Mouse (Mus musculus): ENCODE data around the gene Hdgf.
A peak's percentile ranks its signal among the peaks of the same experiment; 100 is the strongest.
"Not testable (repeated sequence)": the region's sequence is repeated elsewhere in the genome, so short reads cannot be mapped to it uniquely, and the experiment has no call there.

The Hdgf gene

GRCm38 (mm10) chr3:87905880-87906485, at the start of gene Hdgf:
TSS of gene Hdgf (plus strand) at chr3:87906321.
- DNase-seq (ENCODE audit: low spot score in 2 of 2): peak; percentile 89 to 93

DNA sequence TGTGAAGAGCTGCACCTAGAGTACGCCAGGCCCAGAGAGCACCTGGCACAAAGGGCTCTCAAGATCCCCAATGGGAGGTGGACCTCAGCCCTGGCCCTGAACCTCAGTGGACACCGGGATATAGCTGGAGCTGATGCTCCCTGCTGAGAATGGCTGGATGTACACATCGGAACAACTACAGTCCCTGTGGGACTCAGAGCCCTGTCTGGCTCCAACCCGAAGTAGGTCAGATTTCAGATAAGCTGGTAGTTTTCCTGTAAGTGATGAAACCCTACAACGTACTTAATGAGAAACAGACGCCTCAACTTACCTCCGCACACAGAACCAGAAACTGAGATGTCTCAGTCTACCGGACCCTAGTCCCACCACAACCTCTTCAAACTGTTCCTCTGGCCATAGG, 48.5 kb upstream of the Hdgf start:
- DNase-seq (ENCODE audit: low spot score in 2 of 2): no peak

GRCm38 (mm10) chr3:87859813-87860212, 46.3 kb upstream of the Hdgf start:
- DNase-seq (ENCODE audit: low spot score in 2 of 2): peak; percentile 42 to 54

GRCm38 (mm10) chr3:87864111-87864510, 42.0 kb upstream of the Hdgf start:
- DNase-seq (ENCODE audit: low spot score in 2 of 2): not testable (repeated sequence)

GRCm38 (mm10) chr3:87877730-87878129, 28.4 kb upstream of the Hdgf start:
- no peak for DNase-seq (ENCODE audit: low spot score in 2 of 2)

DNA sequence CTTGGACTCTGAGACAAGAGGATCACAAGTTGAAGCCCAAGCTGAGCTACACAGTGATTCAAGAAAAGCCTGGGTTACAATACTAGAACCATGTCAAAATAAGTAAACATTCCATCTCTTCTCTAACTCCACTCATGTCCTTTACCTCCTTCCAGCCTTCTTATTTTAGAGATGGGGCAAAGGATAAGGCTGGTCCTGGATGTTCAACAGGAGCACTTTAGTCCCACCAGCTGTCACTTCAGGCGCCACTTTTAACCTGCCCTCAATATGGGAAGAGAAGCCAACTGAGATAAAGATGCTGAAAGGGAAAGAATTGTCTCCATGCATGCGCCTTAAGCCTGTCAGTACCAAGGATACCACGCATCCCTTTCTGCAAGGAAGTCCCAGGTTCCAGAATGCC, 21.8 kb upstream of the Hdgf start:
- DNase-seq (ENCODE audit: low spot score in 2 of 2): no peak

GRCm38 (mm10) chr3:87884708-87885251, 21.3 kb upstream of the Hdgf start:
- DNase-seq (ENCODE audit: low spot score in 2 of 2): peak in 1 of 2 experiments; percentile 19

GRCm38 (mm10) chr3:87885281-87886003, 20.7 kb upstream of the Hdgf start, which contains the start of gene Prcc:
TSS of gene Prcc (minus strand) at chr3:87885608.
- DNase-seq (ENCODE audit: low spot score in 2 of 2): peak; percentile 83 to 89

DNA sequence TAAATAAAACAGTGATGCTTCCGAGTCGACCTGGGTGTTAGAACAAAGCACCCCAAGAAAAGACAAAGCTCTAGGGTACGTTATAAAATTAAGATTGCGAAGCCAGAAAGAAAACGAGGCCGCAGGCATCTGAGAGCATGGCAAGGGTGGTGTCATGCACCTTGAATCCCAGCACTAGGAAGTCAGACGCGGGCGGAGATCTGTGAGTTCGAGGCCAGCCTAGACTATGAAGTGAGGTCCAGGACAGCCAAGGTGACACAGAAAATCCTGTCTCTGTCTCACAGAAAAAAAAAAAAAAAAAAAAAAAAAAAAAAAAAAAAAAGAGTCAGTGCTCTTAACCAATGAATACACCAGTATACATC, 20.1 kb upstream of the Hdgf start:
- no peak for DNase-seq (ENCODE audit: low spot score in 2 of 2)

DNA sequence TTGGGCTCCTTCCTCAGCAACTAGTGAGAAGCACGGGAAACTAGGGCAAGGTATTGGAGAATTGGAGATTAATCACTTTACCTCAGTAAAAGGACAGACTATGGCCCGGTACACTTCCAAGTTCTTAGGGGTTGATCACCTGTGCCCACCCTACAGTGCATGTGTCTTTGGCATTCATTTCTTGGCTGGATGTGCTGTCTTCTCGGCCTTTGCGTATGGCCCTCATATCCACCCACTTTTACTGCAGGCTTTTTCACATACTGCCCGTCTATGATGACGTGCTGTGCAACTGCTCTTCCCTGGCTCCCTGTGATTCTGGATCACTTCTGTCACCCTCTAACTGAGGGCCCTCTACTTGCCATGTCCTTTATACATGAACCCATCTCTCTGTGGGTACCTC, 19.7 kb upstream of the Hdgf start:
- DNase-seq (ENCODE audit: low spot score in 2 of 2): no peak

DNA sequence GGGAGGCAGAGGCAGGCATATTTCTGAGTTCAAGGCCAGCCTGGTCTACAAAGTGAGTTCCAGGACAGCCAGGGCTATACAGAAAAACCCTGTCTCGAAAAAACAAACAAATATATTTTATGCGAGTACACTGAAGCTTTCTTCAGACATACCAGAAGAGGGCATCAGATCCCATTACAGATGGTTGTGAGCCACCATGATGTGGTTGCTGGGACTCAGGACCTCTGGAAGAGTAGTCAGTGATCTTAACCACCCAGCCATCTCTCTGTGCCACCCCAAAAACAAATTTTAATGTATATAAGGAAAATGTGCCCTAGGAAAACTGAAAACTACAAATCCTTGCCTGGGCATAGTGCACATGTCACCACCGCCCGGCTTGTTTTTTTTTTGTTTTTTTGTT, 18.7 kb upstream of the Hdgf start:
- DNase-seq (ENCODE audit: low spot score in 2 of 2): not testable (repeated sequence)

- no peak for DNase-seq (ENCODE audit: low spot score in 2 of 2)
These were observed 14.6 kb upstream of the Hdgf start for GRCm38 (mm10) chr3:87891481-87891880.

DNA sequence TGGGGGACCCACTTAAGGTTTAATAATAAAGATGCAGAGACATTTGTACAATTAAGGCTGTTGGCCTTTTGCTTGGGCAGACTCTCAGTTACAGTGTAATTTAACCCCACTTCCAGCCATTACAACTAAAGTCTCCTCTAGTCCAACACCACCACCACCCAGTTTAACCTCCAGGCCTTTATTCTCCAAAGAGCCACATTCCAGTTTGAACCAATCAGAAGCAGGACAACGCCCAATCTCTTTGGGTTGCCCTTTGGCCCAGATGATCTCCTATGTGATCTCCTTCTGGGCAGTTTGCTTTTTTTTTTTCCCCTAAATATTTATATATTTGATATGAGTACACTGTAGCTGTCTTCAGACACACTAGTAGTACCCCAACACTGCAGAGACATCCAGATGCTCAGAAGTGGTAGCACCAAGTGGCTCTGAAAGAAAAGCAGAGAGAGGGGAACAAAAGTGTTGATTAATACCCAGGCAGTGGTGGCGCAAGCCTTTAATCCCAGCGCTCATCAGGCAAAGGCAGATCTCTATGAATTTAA, 12.7 kb upstream of the Hdgf start:
- DNase-seq (ENCODE audit: low spot score in 2 of 2): no peak

DNA sequence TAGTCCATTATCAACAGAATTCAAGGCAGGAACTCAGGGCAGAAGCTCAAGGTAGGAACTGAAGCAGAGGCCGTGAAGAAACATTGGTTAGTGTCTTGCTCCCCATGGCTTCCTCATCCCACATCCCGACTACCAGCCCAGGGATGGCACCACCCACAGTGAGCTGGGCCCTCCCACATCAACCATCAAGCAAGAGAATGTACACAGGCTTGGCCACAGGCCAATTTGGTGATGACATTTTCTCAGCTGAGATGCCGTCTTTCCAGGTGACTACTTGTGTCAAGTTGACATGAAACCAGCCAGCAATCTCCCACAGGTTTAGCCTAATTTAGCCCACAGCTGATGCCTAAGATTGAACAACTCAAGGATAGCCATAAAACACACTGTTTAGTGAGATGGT, 6.9 kb upstream of the Hdgf start:
- no peak for DNase-seq (ENCODE audit: low spot score in 2 of 2)

DNA sequence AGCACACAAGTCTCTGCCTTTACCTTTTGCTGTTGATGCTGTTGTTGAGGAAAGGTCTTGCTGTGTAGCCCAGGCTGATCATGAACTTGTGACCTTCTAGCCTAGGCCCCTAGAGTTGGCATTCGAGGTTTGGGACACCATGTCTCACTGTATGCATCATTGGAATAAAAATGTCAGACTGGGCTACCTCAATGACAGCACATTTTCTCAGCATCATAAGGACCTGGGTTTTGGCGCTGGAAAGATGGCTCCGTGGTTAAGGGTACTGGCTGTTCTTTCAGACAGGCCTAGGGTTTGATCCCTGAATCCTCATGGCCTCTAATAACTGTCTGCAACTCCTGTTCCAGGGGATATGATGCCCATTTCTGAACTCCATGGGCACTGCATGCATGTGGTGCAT, 6.3 kb upstream of the Hdgf start:
- DNase-seq (ENCODE audit: low spot score in 2 of 2): no peak

DNA sequence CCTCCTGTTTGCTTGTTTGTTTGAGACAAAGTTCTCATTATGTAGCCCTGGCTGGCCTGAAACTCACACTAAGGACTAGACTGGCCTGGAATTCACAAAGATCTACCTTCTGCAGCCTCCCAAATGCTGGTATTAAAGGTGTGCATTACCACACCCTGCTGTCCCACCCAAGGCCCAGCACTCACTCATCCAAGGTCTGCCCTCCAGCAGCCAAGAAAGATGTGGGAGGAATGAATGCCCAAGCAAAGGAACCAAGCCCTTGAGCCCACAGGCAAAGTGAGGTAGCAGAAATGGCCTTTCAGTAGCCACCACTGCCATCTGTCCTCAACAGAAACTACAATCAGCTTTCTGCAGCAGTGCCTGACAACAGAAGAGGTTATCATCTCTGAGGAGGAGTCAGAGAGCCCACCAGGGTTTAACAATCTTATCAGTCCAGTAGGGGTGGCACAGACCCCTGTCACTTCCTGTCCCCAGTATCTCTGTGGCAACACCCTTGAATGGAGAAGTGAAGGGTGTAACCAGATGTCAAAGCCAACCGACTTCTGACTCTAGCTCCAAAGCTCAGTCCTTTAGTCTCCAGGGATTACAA, 5.0 kb upstream of the Hdgf start:
- DNase-seq (ENCODE audit: low spot score in 2 of 2): no peak

GRCm38 (mm10) chr3:87901959-87902358, 4.2 kb upstream of the Hdgf start:
- not testable (repeated sequence) for DNase-seq (ENCODE audit: low spot score in 2 of 2)

- no peak for DNase-seq (ENCODE audit: low spot score in 2 of 2)
These were observed 2.3 kb upstream of the Hdgf start for GRCm38 (mm10) chr3:87903821-87904220.

GRCm38 (mm10) chr3:87906601-87906980, 470 bp downstream of the Hdgf start:
- DNase-seq (ENCODE audit: low spot score in 2 of 2): peak in 1 of 2 experiments; percentile 59

DNA sequence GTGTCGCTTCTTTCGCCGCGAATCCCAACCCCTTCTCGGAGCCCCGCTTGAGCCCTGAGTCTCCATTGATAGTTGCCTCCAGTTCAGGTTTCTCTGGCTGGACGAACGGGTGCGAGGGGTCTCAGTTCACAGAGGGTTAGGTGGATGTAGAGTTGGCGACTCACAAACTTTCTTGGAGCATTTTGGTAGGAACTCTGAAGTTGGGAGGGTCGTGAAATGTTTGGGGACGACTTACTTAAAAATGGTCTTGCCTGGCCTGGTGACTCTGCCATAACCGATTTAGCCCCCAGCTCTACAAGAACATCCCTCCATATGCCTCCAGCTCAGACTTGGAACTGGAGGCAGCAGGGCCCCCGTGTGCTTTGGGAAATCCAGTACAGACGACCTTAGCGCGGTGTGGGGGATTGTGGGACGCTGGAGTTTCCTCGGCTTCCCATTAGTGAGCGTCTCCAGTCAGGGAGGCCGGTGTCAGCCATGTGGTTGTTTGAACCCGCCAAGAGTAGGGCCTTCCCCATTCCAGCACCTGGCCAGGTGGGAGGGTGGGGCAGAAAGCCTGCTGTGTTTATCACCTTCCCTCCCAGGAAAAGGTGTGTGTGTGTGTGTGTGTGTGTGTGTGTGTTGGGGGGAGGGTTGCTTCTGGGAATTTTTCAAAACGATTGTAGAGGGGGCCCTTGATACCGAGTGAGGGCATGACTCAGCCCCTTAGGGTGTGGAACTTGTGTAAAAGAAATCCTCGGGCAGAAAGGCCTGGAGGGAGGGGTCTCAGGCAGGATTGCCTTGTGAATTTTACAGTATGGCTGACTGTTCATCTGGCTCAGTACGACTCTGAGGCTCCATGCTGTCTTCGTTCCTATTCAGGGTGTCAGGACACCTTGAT, 1.1 kb downstream of the Hdgf start:
- peak; percentile 44 to 51 for DNase-seq (ENCODE audit: low spot score in 2 of 2)

DNA sequence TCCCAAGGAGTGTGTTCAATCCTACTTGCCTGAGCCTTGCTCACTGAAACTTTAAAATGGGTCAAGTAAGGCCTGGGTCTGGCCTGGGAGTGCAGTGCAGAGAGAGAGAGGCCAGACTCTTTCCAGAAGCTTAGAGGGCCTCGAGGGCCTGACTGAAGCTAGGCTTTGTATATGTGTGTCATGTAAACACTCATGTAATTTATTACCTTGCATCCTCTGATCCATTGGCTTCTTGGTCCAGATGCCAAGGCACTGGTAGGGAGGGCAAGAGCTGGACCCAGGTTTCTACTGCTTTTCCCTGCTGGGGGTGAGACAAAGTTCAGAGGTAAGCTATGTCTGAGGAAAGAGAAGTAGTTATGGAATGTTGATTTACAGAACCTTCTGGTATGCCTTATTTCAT, 1.8 kb downstream of the Hdgf start:
- no peak for DNase-seq (ENCODE audit: low spot score in 2 of 2)

DNA sequence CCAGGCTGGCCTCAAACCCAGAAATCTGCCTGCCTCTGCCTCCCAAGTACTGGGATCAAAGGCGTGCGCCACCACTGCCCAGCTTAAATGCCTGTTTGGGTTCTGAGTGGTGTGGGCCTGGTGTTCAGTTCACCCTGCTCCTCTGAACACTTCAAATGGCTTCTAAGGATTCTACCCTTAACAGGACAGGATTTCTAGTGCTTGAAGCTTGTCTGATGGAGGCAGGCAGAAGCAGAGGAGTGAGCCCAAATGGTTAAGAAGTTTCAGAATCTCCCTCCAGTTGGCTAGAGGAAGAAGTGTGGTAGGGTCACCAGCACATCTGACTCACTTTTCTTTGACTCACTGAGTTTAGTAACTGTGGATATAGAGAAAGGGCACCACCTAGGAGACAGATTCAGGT, 3.3 kb downstream of the Hdgf start:
- DNase-seq (ENCODE audit: low spot score in 2 of 2): no peak

All from urinary bladder, postnatal 36 days (tissue).